8 mouse cellular contexts compared by ENCODE assay signal in genomic region chr15:101128181-101129089, GRCm38 (mm10). TPM values are rescaled to one million over a fixed set of nuclear protein-coding genes. Genes with fewer than 3 reads are reported as not detected.
DNase-seq lines count a peak whose midpoint lies in the region; ATAC-seq and TF ChIP-seq lines count a peak whose summit lies in the region.

Acvrl1 (plus strand) TSS chr15:101128522.

- no peak within 1 kb of the TSS for H3K27ac ChIP-seq in bone marrow macrophage, adult 2 months (ENCODE audit: insufficient read depth, low read depth, low read length)
- peak within 1 kb of the TSS; percentile 75 for H3K27ac ChIP-seq in intestine, postnatal 0 days (ENCODE audit: low read depth, low read length)
- H3K27ac ChIP-seq in liver, embryonic 15.5 days (replicated peaks) = no peak within 1 kb of the TSS
- H3K27ac ChIP-seq in stomach, embryonic 16.5 days (ENCODE audit: low read length) = peak within 1 kb of the TSS; percentile 86

- peak; percentile 28; the same call in 1 of the 2 replicates for ATAC-seq in intestine, postnatal 0 days
- ATAC-seq in liver, embryonic 15.5 days (ENCODE audit: insufficient read depth) = no peak
- ATAC-seq in stomach, embryonic 16.5 days (ENCODE audit: insufficient read depth, low FRiP score) = peak; percentile 48; the same call in 1 of the 2 replicates

- H3K9me3 ChIP-seq in intestine, postnatal 0 days (ENCODE audit: control insufficient read depth) = no peaks in the 10 kb centered on the region
- H3K9me3 ChIP-seq in liver, embryonic 15.5 days (replicated peaks) = no peaks in the 10 kb centered on the region
- no peaks in the 10 kb centered on the region for H3K9me3 ChIP-seq in stomach, embryonic 16.5 days (replicated peaks; ENCODE audit: control insufficient read depth, low read length)

- DNase-seq in R1 (ENCODE audit: low read depth, low spot score) = peak; percentile 43
- peak; percentile 86 to 88 for DNase-seq in heart, adult 18-20 months
- DNase-seq in right cerebral cortex, postnatal 25 days = no peak
- DNase-seq in spleen, postnatal 10 days (ENCODE audit: low spot score in 2 of 2) = no peak

- no peaks in the 10 kb centered on the region; the same call in 1 of the 2 replicates for H3K36me3 ChIP-seq in intestine, postnatal 0 days (ENCODE audit: control insufficient read depth, insufficient read depth)
- no peaks in the 10 kb centered on the region for H3K36me3 ChIP-seq in liver, embryonic 15.5 days (replicated peaks)
- H3K36me3 ChIP-seq in stomach, embryonic 16.5 days (ENCODE audit: control insufficient read depth, insufficient read depth, low read length) = no peaks in the 10 kb centered on the region

- WGBS in intestine, postnatal 0 days = 8% methylated on average over 46 of the region's 46 CpGs
- 4% methylated on average over 46 of the region's 46 CpGs for WGBS in liver, embryonic 15.5 days (ENCODE audit: insufficient replicate concordance)
- WGBS in stomach, embryonic 16.5 days = 5% methylated on average over 46 of the region's 46 CpGs

- H3K9ac ChIP-seq in intestine, postnatal 0 days (ENCODE audit: low read depth, low read length) = peak within 1 kb of the TSS; percentile 65
- H3K9ac ChIP-seq in liver, embryonic 15.5 days = no peak within 1 kb of the TSS
- peak within 1 kb of the TSS; percentile 87 for H3K9ac ChIP-seq in stomach, embryonic 16.5 days (ENCODE audit: low read length)

- H3K27me3 ChIP-seq in intestine, postnatal 0 days (replicated peaks; ENCODE audit: control insufficient read depth, insufficient read depth, low read length) = peaks cover 8% of the 10 kb centered on the region; the same call in 1 of the 2 replicates
- H3K27me3 ChIP-seq in liver, embryonic 15.5 days = peaks cover 76% of the 10 kb centered on the region
- H3K27me3 ChIP-seq in stomach, embryonic 16.5 days (ENCODE audit: control insufficient read depth, insufficient read depth, low read length) = 0 out of 2 replicates have a peak, but pooled peaks cover 3% of the 10 kb centered on the region

- peak within 1 kb of the TSS; percentile 71 for H3K4me2 ChIP-seq in intestine, postnatal 0 days (replicated peaks; ENCODE audit: low read depth)
- H3K4me2 ChIP-seq in liver, embryonic 15.5 days = peak within 1 kb of the TSS; percentile 51
- H3K4me2 ChIP-seq in stomach, embryonic 16.5 days (ENCODE audit: low read depth, low read length) = peak within 1 kb of the TSS; percentile 86

- TF ChIP-seq CTCF in bone marrow macrophage, adult 2 months (IDR thresholded peaks at IDR 0.05; ENCODE audit: low read depth, low read length) = no peak
- TF ChIP-seq CTCF in intestine, postnatal 0 days (IDR thresholded peaks at IDR 0.05; ENCODE audit: low read depth) = no peak; the same call in 1 of the 2 replicates

- peaks cover 18% of the 10 kb centered on the region for H3K4me1 ChIP-seq in bone marrow macrophage, adult 2 months (ENCODE audit: control insufficient read depth, insufficient read depth, low read length)
- H3K4me1 ChIP-seq in intestine, postnatal 0 days (replicated peaks; ENCODE audit: control insufficient read depth, insufficient read depth, low read length) = 0 out of 2 replicates have a peak, but pooled peaks cover 2% of the 10 kb centered on the region
- no peaks in the 10 kb centered on the region for H3K4me1 ChIP-seq in liver, embryonic 15.5 days (replicated peaks)
- H3K4me1 ChIP-seq in stomach, embryonic 16.5 days (ENCODE audit: control insufficient read depth, insufficient read depth, low read length) = peaks cover 56% of the 10 kb centered on the region

- peak within 1 kb of the TSS; percentile 22 for H3K4me3 ChIP-seq in bone marrow macrophage, adult 2 months (ENCODE audit: insufficient read depth, low read length)
- H3K4me3 ChIP-seq in intestine, postnatal 0 days (ENCODE audit: low read depth, low read length) = peak within 1 kb of the TSS; percentile 50
- H3K4me3 ChIP-seq in liver, embryonic 15.5 days (replicated peaks) = peak within 1 kb of the TSS; percentile 29
- H3K4me3 ChIP-seq in stomach, embryonic 16.5 days (replicated peaks; ENCODE audit: low read length) = peak within 1 kb of the TSS; percentile 70

- TF ChIP-seq POLR2A in bone marrow macrophage, adult 2 months (IDR thresholded peaks at IDR 0.05; ENCODE audit: borderline replicate concordance, low read depth, low read length) = no peak

RNA-seq across cellular contexts. Expression of gene Acvrl1, which starts in this region (rescaled TPM):
- 26.6 and 29.8 TPM in 2 replicates for polyA plus RNA-seq in bone marrow macrophage, adult 2 months (2012; ENCODE audit: insufficient read depth, insufficient read length, missing spikeins)
- total RNA-seq in heart, adult 18-20 months (2021) = 10 to 100 TPM; 26.5 to 27.9 TPM
- polyA plus RNA-seq in intestine, postnatal 0 days (2015; fragmentation: Nextera tagmentation; extraction: Ambion mirVana) = 13.8 and 14.6 TPM in 2 replicates
- polyA plus RNA-seq in liver, embryonic 15.5 days (2015; fragmentation: Nextera tagmentation; extraction: Ambion mirVana) = 1.4 and 2.6 TPM in 2 replicates
- 34.9 and 39.3 TPM in 2 replicates for polyA plus RNA-seq in stomach, embryonic 16.5 days (2015; fragmentation: Nextera tagmentation; extraction: Ambion mirVana)

Comparison
In these comparisons a context has a peak if more than half of its experiments do, and no peak if none do; other contexts are left out.
1. DNase-seq: peak in R1 (single experiment) and heart, adult 18-20 months (2 of 2); none in right cerebral cortex, postnatal 25 days (single experiment) and spleen, postnatal 10 days (0 of 2).
2. H3K27ac ChIP-seq: peak in intestine, postnatal 0 days (single experiment) and stomach, embryonic 16.5 days (single experiment); none in bone marrow macrophage, adult 2 months (single experiment) and liver, embryonic 15.5 days (single experiment).
3. Peak in every context shown above with its lines, with median percentiles within 50 percentile points of each other: H3K4me3 ChIP-seq and H3K4me2 ChIP-seq.